8 mouse cellular contexts compared by ENCODE assay signal in the genomic region with DNA sequence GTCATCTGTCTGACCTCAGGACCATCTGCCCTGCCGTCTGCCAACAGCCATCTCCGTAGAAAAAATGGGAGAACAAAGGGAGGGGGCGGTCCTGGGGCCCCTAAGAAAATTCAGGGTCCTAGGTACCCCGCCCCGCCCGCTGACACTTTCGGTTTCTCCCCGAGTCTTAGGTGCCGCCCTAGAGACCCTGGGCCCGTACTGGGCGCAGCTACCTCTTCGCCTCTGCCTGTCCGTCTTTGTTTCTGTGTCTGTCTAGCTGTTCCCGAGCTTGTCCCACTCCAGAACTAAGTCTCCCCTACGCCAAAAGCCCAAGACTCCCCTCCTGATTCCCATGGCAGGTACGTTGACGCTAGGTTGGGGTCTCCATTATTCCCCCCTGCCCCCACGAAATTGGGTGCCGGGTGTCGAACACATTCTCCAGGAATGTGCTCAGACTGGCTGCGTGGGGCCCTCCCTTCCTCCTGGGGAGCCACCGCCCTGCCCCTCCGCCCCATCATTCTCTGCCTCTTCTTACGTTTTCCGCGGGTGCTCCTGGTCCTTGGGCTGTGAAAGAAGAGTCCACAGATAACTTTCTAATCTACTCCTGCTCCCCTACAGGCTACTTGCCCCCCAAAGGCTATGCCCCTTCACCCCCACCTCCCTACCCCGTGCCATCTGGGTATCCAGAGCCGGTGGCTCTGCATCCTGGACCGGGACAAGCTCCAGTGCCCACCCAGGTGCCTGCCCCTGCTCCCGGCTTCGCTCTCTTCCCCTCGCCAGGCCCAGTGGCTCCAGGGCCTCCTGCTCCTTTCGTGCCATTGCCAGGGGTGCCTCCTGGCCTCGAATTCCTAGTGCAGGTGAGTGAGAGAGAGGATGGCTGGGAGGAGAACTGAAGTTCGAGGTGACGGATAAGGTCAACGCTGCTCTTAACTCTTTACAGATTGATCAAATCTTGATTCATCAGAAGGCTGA. TPM values are rescaled to one million over a fixed set of nuclear protein-coding genes. Genes with fewer than 3 reads are reported as not detected.
DNase-seq lines count a peak whose midpoint lies in the region; ATAC-seq lines count a peak whose summit lies in the region.

No protein-coding gene starts in this region.

- WGBS in heart, embryonic 16.5 days = 11% methylated on average over 37 of the region's 37 CpGs
- 9% methylated on average over 37 of the region's 37 CpGs for WGBS in limb, embryonic 15.5 days
- 12% methylated on average over 37 of the region's 37 CpGs for WGBS in midbrain, embryonic 14.5 days

- peak; percentile 43 for DNase-seq in adrenal gland, adult 2 months
- DNase-seq in adrenal gland, postnatal 4 days (ENCODE audit: low spot score in 2 of 2) = no peak
- peak; percentile 67 for DNase-seq in urinary bladder, postnatal 14 days (ENCODE audit: low spot score)
- no peak for DNase-seq in urinary bladder, postnatal 4 days (ENCODE audit: low spot score in 2 of 2)
- DNase-seq in midbrain, embryonic 14.5 days = peak; percentile 54
- no peak for DNase-seq in retina, embryonic 14.5 days (ENCODE audit: low spot score)

- ATAC-seq in heart, embryonic 16.5 days (replicated peaks; ENCODE audit: extremely low read depth, insufficient read depth, low FRiP score) = peak; percentile 17
- peak; percentile 8; the same call in 1 of the 2 replicates for ATAC-seq in limb, embryonic 15.5 days (ENCODE audit: insufficient number of reproducible peaks, low FRiP score, low TSS enrichment, low read depth)
- peak; percentile 53 for ATAC-seq in midbrain, embryonic 14.5 days (ENCODE audit: low FRiP score, low TSS enrichment)

- H3K9me3 ChIP-seq in heart, embryonic 16.5 days (replicated peaks; ENCODE audit: control insufficient read depth, low read length) = no peaks in the 10 kb centered on the region
- no peaks in the 10 kb centered on the region for H3K9me3 ChIP-seq in limb, embryonic 15.5 days
- no peaks in the 10 kb centered on the region for H3K9me3 ChIP-seq in midbrain, embryonic 14.5 days (ENCODE audit: control insufficient read depth, low read length)

- peak overlapping the region; percentile 78 for H3K4me2 ChIP-seq in heart, embryonic 16.5 days (ENCODE audit: low read depth, low read length)
- H3K4me2 ChIP-seq in limb, embryonic 15.5 days = peak overlapping the region; percentile 86
- peak overlapping the region; percentile 82 for H3K4me2 ChIP-seq in midbrain, embryonic 14.5 days (ENCODE audit: low read length)

- peak overlapping the region; percentile 85 for H3K9ac ChIP-seq in heart, embryonic 16.5 days (ENCODE audit: low read length)
- H3K9ac ChIP-seq in limb, embryonic 15.5 days = peak overlapping the region; percentile 71
- peak overlapping the region; percentile 90 for H3K9ac ChIP-seq in midbrain, embryonic 14.5 days (replicated peaks; ENCODE audit: low read length)

- peak overlapping the region; percentile 93 for H3K27ac ChIP-seq in heart, embryonic 16.5 days (ENCODE audit: low read length)
- H3K27ac ChIP-seq in limb, embryonic 15.5 days = peak overlapping the region; percentile 96
- H3K27ac ChIP-seq in midbrain, embryonic 14.5 days (replicated peaks; ENCODE audit: low read depth, low read length) = peak overlapping the region; percentile 94

- peak overlapping the region; percentile 78 for H3K4me3 ChIP-seq in heart, embryonic 16.5 days (ENCODE audit: low read length)
- peak overlapping the region; percentile 73 for H3K4me3 ChIP-seq in limb, embryonic 15.5 days
- peak overlapping the region; percentile 73 for H3K4me3 ChIP-seq in midbrain, embryonic 14.5 days (replicated peaks; ENCODE audit: low read depth, low read length)

- peaks cover 19% of the 10 kb centered on the region for H3K4me1 ChIP-seq in heart, embryonic 16.5 days (ENCODE audit: control insufficient read depth, insufficient read depth, low read length)
- peaks cover 29% of the 10 kb centered on the region for H3K4me1 ChIP-seq in limb, embryonic 15.5 days
- H3K4me1 ChIP-seq in midbrain, embryonic 14.5 days (ENCODE audit: control insufficient read depth, insufficient read depth, low read length) = peaks cover 19% of the 10 kb centered on the region

- H3K36me3 ChIP-seq in heart, embryonic 16.5 days (ENCODE audit: control insufficient read depth, insufficient read depth) = peaks cover 30% of the 10 kb centered on the region
- peaks cover 47% of the 10 kb centered on the region for H3K36me3 ChIP-seq in limb, embryonic 15.5 days
- H3K36me3 ChIP-seq in midbrain, embryonic 14.5 days (ENCODE audit: control insufficient read depth, insufficient read depth, low read length) = peaks cover 42% of the 10 kb centered on the region

- no peaks in the 10 kb centered on the region for H3K27me3 ChIP-seq in heart, embryonic 16.5 days (ENCODE audit: control insufficient read depth, insufficient read depth, low read length)
- H3K27me3 ChIP-seq in limb, embryonic 15.5 days = no peaks in the 10 kb centered on the region
- H3K27me3 ChIP-seq in midbrain, embryonic 14.5 days (ENCODE audit: control insufficient read depth, insufficient read depth, low read length) = no peaks in the 10 kb centered on the region

RNA-seq across cellular contexts. Expression of a gene that starts 0.8 kb away (rescaled TPM):
- 10 to 100 TPM; 50.8 to 53.5 TPM for total RNA-seq in adrenal gland, adult 2 months (2021)
- polyA plus RNA-seq in adrenal gland, adult 2 months (2012; rRNA removed) = 224 and 230 TPM in 2 replicates
- total RNA-seq in adrenal gland, postnatal 4 days (2021) = 10 to 100 TPM; 76.6 to 77.9 TPM
- polyA plus RNA-seq in heart, embryonic 16.5 days (2015; fragmentation: Nextera tagmentation; extraction: Ambion mirVana) = 72.1 and 74.9 TPM in 2 replicates
- polyA plus RNA-seq in limb, embryonic 15.5 days (2015; fragmentation: Nextera tagmentation; extraction: Ambion mirVana) = 132 and 134 TPM in 2 replicates
- 41.3 and 51.9 TPM in 2 replicates for polyA plus RNA-seq in midbrain, embryonic 14.5 days (2014; fragmentation: Nextera tagmentation; extraction: Ambion mirVana)

RNA-seq across cellular contexts. Expression of a gene that starts 8.7 kb away (rescaled TPM):
- total RNA-seq in adrenal gland, adult 2 months (2021) = 100 to 1,000 TPM; 139 to 173 TPM
- polyA plus RNA-seq in adrenal gland, adult 2 months (2012; rRNA removed) = 116 and 160 TPM in 2 replicates
- total RNA-seq in adrenal gland, postnatal 4 days (2021) = 100 to 1,000 TPM; 141 to 143 TPM
- polyA plus RNA-seq in heart, embryonic 16.5 days (2015; fragmentation: Nextera tagmentation; extraction: Ambion mirVana) = 258 and 323 TPM in 2 replicates
- polyA plus RNA-seq in limb, embryonic 15.5 days (2015; fragmentation: Nextera tagmentation; extraction: Ambion mirVana) = 325 and 365 TPM in 2 replicates
- polyA plus RNA-seq in midbrain, embryonic 14.5 days (2014; fragmentation: Nextera tagmentation; extraction: Ambion mirVana) = 313 and 417 TPM in 2 replicates

RNA-seq across cellular contexts. Expression of a gene that starts 9.4 kb away (rescaled TPM):
- 10 to 100 TPM; 14.6 to 21.8 TPM for total RNA-seq in adrenal gland, adult 2 months (2021)
- polyA plus RNA-seq in adrenal gland, adult 2 months (2012; rRNA removed) = 55.0 and 58.6 TPM in 2 replicates
- total RNA-seq in adrenal gland, postnatal 4 days (2021) = 10 to 100 TPM; 33.6 to 35.2 TPM
- polyA plus RNA-seq in heart, embryonic 16.5 days (2015; fragmentation: Nextera tagmentation; extraction: Ambion mirVana) = 1.6 and 2.0 TPM in 2 replicates
- polyA plus RNA-seq in limb, embryonic 15.5 days (2015; fragmentation: Nextera tagmentation; extraction: Ambion mirVana) = 7.6 and 8.7 TPM in 2 replicates
- polyA plus RNA-seq in midbrain, embryonic 14.5 days (2014; fragmentation: Nextera tagmentation; extraction: Ambion mirVana) = 25.1 and 32.4 TPM in 2 replicates

RNA-seq across cellular contexts. Expression of a gene that starts 11.5 kb away (rescaled TPM):
- total RNA-seq in adrenal gland, adult 2 months (2021) = under 1 TPM in 1 of 2 experiments, not detected in 1; 0.38 TPM
- 0.17 and 0.91 TPM in 2 replicates for polyA plus RNA-seq in adrenal gland, adult 2 months (2012; rRNA removed)
- total RNA-seq in adrenal gland, postnatal 4 days (2021) = 1 to 10 TPM in 1 of 2 experiments, under 1 TPM in 1; 0.17 to 1.7 TPM
- 0.26 and 0.90 TPM in 2 replicates for polyA plus RNA-seq in heart, embryonic 16.5 days (2015; fragmentation: Nextera tagmentation; extraction: Ambion mirVana)
- 4.1 and 5.0 TPM in 2 replicates for polyA plus RNA-seq in limb, embryonic 15.5 days (2015; fragmentation: Nextera tagmentation; extraction: Ambion mirVana)
- polyA plus RNA-seq in midbrain, embryonic 14.5 days (2014; fragmentation: Nextera tagmentation; extraction: Ambion mirVana) = not detected in 2 replicates

RNA-seq across cellular contexts. Expression of a gene that starts 25.0 kb away (rescaled TPM):
- not detected for total RNA-seq in adrenal gland, adult 2 months (2021)
- not detected in 2 replicates for polyA plus RNA-seq in adrenal gland, adult 2 months (2012; rRNA removed)
- not detected for total RNA-seq in adrenal gland, postnatal 4 days (2021)
- not detected in 2 replicates for polyA plus RNA-seq in heart, embryonic 16.5 days (2015; fragmentation: Nextera tagmentation; extraction: Ambion mirVana)
- polyA plus RNA-seq in limb, embryonic 15.5 days (2015; fragmentation: Nextera tagmentation; extraction: Ambion mirVana) = 0.28 TPM in 1 of 2 replicates, not detected in the other
- polyA plus RNA-seq in midbrain, embryonic 14.5 days (2014; fragmentation: Nextera tagmentation; extraction: Ambion mirVana) = 0.49 and 0.85 TPM in 2 replicates

Comparison
In these comparisons a context has a peak if more than half of its experiments do, and no peak if none do; other contexts are left out.
1. DNase-seq: peak in adrenal gland, adult 2 months (single experiment), urinary bladder, postnatal 14 days (single experiment) and midbrain, embryonic 14.5 days (single experiment); none in adrenal gland, postnatal 4 days (0 of 2), urinary bladder, postnatal 4 days (0 of 2) and retina, embryonic 14.5 days (single experiment).
2. Peak in every context shown above with its lines, with median percentiles within 50 percentile points of each other: ATAC-seq, H3K27ac ChIP-seq, H3K4me2 ChIP-seq, H3K4me3 ChIP-seq and H3K9ac ChIP-seq.